Mouse (Mus musculus) stomach, postnatal 0 days (tissue): ENCODE data around the gene Ppwd1. TPM values are rescaled to one million over a fixed set of nuclear protein-coding genes. Genes with fewer than 3 reads are reported as not detected.
"Not testable (repeated sequence)": the region's sequence is repeated elsewhere in the genome, so short reads cannot be mapped to it uniquely, and the experiment has no call there.

Experiments
- ATAC-seq: fragments of 200-750 bp; cut with Nextera tagmentation; 2 replicates; pipeline ENCODE4 v1.8.0; 2017; ENCODE audit not compliant: low FRiP score, low TSS enrichment
- DNase-seq: peaks from one replicate; pipeline ENCODE4 v3.0.0-alpha.2; 2016; ENCODE audit warnings: low spot score
- H3K27ac ChIP-seq: fragments of 300-500 bp; sonication (generic); replicated peaks from 2 replicates; pipeline ENCODE4 v1.5.1; 2014; ENCODE audit warnings: mild to moderate bottlenecking, control low read depth
- H3K27me3 ChIP-seq: fragments of 300-500 bp; sonication (generic); 2 replicates; pipeline ENCODE4 v1.6.1; 2014; ENCODE audit warnings: low read length; ENCODE audit not compliant: control insufficient read depth, insufficient read depth
- H3K36me3 ChIP-seq: fragments of 300-500 bp; sonication (generic); 2 replicates; pipeline ENCODE4 v1.6.1; 2014; ENCODE audit warnings: low read length, mixed read lengths; ENCODE audit not compliant: control insufficient read depth, insufficient read depth
- H3K4me1 ChIP-seq: fragments of 300-500 bp; sonication (generic); replicated peaks from 2 replicates; pipeline ENCODE4 v1.6.1; 2014; ENCODE audit warnings: antibody characterized with exemption; ENCODE audit not compliant: control insufficient read depth, insufficient read depth
- H3K4me2 ChIP-seq: fragments of 300-500 bp; sonication (generic); replicated peaks from 2 replicates; pipeline ENCODE4 v1.6.1; 2014; ENCODE audit warnings: low read depth, mild to moderate bottlenecking, control low read depth, moderate library complexity
- H3K4me3 ChIP-seq: fragments of 300-500 bp; sonication (generic); 2 replicates; pipeline ENCODE4 v1.5.1; 2014; ENCODE audit warnings: low read depth, low read length, control low read depth
- H3K9ac ChIP-seq: fragments of 300-500 bp; sonication (generic); 2 replicates; pipeline ENCODE4 v1.6.1; 2014; ENCODE audit warnings: mild to moderate bottlenecking, low read length, control low read depth, mixed read lengths
- H3K9me3 ChIP-seq: fragments of 300-500 bp; sonication (generic); 2 replicates; pipeline ENCODE4 v1.6.1; 2016; ENCODE audit warnings: low read length; ENCODE audit not compliant: control insufficient read depth
- CTCF ChIP-seq: IDR thresholded peaks from 2 replicates; pipeline ENCODE4 v1.5.1; 2016; ENCODE audit warnings: antibody characterized with exemption, low read depth, mild to moderate bottlenecking, moderate library complexity
- EP300 ChIP-seq: optimal IDR thresholded peaks from 2 replicates; pipeline ENCODE3; 2016; ENCODE audit warnings: antibody characterized with exemption
- WGBS: fragments of 180-500 bp; shearing (Covaris S2); extraction: QIAGEN DNeasy Blood & Tissue Kit; methylation state at CpG from one replicate; pipeline ENCODE4 v1.1.7; 2014; 5-methylcytosine and 5-hydroxymethylcytosine counted together
- polyA plus RNA-seq: library from polyadenylated mRNA; unstranded; fragments of >200 nt; fragmentation: Nextera tagmentation; extraction: Ambion mirVana; gene quantifications from 2 replicates; pipeline ENCODE4 v1.2.1, GENCODE M21; 2015

Gene Ppwd1
- polyA plus RNA-seq = 6.1 TPM in 2 replicates

GRCm38 (mm10) chr13:104228384-104229066 is at the start of gene Ppwd1, which contains the start of gene Cenpk:
Gene Ppwd1, minus strand, starts transcription at chr13:104228843.
Gene Cenpk, plus strand, starts transcription at chr13:104228611.
- H3K4me2 ChIP-seq = peak within 1 kb of the TSS; percentile 75
- H3K4me1 ChIP-seq = no peaks in the 10 kb centered on the region
- H3K9ac ChIP-seq = peak within 1 kb of the TSS; percentile 86
- H3K27me3 ChIP-seq = no peaks in the 10 kb centered on the region
- TF ChIP-seq EP300 (peak; percentile 81), CTCF (no peak)
- DNase-seq = peak; percentile 98
- peak within 1 kb of the TSS; percentile 75 for H3K4me3 ChIP-seq
- no peaks in the 10 kb centered on the region for H3K9me3 ChIP-seq
- peak; percentile 99 for ATAC-seq
- H3K36me3 ChIP-seq = no peaks in the 10 kb centered on the region
- WGBS = 2% methylated on average over 55 of the region's 55 CpGs
- H3K27ac ChIP-seq = peak within 1 kb of the TSS; percentile 93

DNA sequence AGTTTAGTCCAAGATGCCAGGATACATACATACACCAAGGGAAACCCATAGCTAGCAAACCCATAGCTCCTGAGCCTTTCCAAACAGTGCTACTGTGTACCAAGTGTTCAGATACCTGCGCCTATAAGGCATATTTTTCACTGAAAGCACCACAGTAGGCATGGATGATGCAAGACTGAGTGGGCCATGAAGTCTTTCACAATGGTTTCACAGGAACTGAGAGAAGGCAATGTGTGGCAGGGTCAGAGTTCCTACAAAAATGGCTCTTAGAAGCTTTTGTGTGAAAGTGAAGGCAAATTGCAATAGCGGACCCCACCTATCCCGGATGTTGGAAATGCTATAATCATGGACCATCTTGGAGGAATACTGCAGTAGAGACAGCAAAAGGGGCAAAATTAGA is 30.4 kb upstream of the Ppwd1 start:
- H3K9me3 ChIP-seq = no peaks in the 10 kb centered on the region
- no peaks in the 10 kb centered on the region for H3K4me1 ChIP-seq
- no peaks in the 10 kb centered on the region for H3K27me3 ChIP-seq
- H3K27ac ChIP-seq = no peak overlapping the region
- DNase-seq (no peak), ATAC-seq (no peak)
- no peak overlapping the region for H3K4me2 ChIP-seq
- no peak for TF ChIP-seq CTCF
- TF ChIP-seq EP300 = no peak
- no peak overlapping the region for H3K9ac ChIP-seq
- 93% methylated on average over 3 of the region's 3 CpGs for WGBS
- H3K4me3 ChIP-seq = no peak overlapping the region
- H3K36me3 ChIP-seq = no peaks in the 10 kb centered on the region

- H3K36me3 ChIP-seq = no peaks in the 10 kb centered on the region
- H3K27ac ChIP-seq = no peak overlapping the region
- no peak for TF ChIP-seq CTCF
- TF ChIP-seq EP300 = no peak
- ATAC-seq = 0 out of 2 replicates have a peak, but pooled peaks have one; percentile 35
- no peak for DNase-seq
- H3K4me2 ChIP-seq = peak overlapping the region; percentile 75
- 8% methylated on average over 15 of the region's 15 CpGs for WGBS
- H3K4me1 ChIP-seq = no peaks in the 10 kb centered on the region
- no peaks in the 10 kb centered on the region for H3K27me3 ChIP-seq
- no peaks in the 10 kb centered on the region for H3K9me3 ChIP-seq
- H3K4me3 ChIP-seq = peak overlapping the region; percentile 75
- H3K9ac ChIP-seq = peak overlapping the region; percentile 67
Observed at GRCm38 (mm10) chr13:104229181-104229580, 538 bp upstream of the Ppwd1 start.

- DNase-seq = no peak
- 0 out of 2 replicates have a peak overlapping the region, but pooled peaks have one; percentile 5 for H3K9ac ChIP-seq
- H3K9me3 ChIP-seq = no peaks in the 10 kb centered on the region
- 39% methylated on average over 3 of the region's 3 CpGs for WGBS
- TF ChIP-seq CTCF (no peak), EP300 (no peak)
- H3K27ac ChIP-seq = no peak overlapping the region
- H3K27me3 ChIP-seq = no peaks in the 10 kb centered on the region
- H3K4me2 ChIP-seq = peak overlapping the region; percentile 69
- H3K36me3 ChIP-seq = no peaks in the 10 kb centered on the region
- no peaks in the 10 kb centered on the region for H3K4me1 ChIP-seq
- ATAC-seq = no peak
- H3K4me3 ChIP-seq = peak overlapping the region; percentile 75
Observed at GRCm38 (mm10) chr13:104227478-104227877, 1.2 kb downstream of the Ppwd1 start.

- Histone ChIP-seq H3K9ac (no peak overlapping the region), H3K27ac (no peak overlapping the region), H3K27me3 (no peaks in the 10 kb centered on the region), H3K36me3 (no peaks in the 10 kb centered on the region), H3K9me3 (no peaks in the 10 kb centered on the region), H3K4me1 (no peaks in the 10 kb centered on the region), H3K4me3 (no peak overlapping the region), H3K4me2 (no peak overlapping the region)
- no peak for ATAC-seq
- TF ChIP-seq EP300 (no peak), CTCF (peak; percentile 55)
- no peak for DNase-seq
- WGBS = 56% methylated on average over 1 of the region's 1 CpGs
Observed at GRCm38 (mm10) chr13:104204313-104204712, 24.3 kb downstream of the Ppwd1 start.

GRCm38 (mm10) chr13:104195891-104196290 is 32.8 kb downstream of the Ppwd1 start:
- not testable (repeated sequence) for H3K27me3 ChIP-seq, H3K9me3 ChIP-seq, DNase-seq, H3K27ac ChIP-seq, H3K36me3 ChIP-seq, H3K4me1 ChIP-seq, ATAC-seq, H3K4me2 ChIP-seq, H3K9ac ChIP-seq, H3K4me3 ChIP-seq
